Mouse (Mus musculus) heart, postnatal 0 days (tissue): ENCODE results near the gene Ropn1l. TPM values are rescaled to one million over a fixed set of nuclear protein-coding genes. Genes with fewer than 3 reads are reported as not detected.

Experiments
- ATAC-seq: fragments of 200-750 bp; cut with Nextera tagmentation; 2 replicates; pipeline ENCODE4 v1.8.0; 2017; ENCODE audit warnings: low read depth, moderate number of reproducible peaks, moderate library complexity; ENCODE audit not compliant: insufficient read depth
- DNase-seq: peaks from one replicate; pipeline ENCODE4 v3.0.0-alpha.2; 2016; ENCODE audit warnings: low spot score
- H3K27ac ChIP-seq: fragments of 300-500 bp; sonication (generic); 2 replicates; pipeline ENCODE4 v1.5.1; 2014; ENCODE audit warnings: low read depth, mild to moderate bottlenecking
- H3K27me3 ChIP-seq: fragments of 300-500 bp; sonication (generic); 2 replicates; pipeline ENCODE4 v1.6.1; 2014; ENCODE audit warnings: low read length, mixed read lengths; ENCODE audit not compliant: control insufficient read depth, insufficient read depth
- H3K36me3 ChIP-seq: fragments of 300-500 bp; sonication (generic); replicated peaks from 2 replicates; pipeline ENCODE4 v1.6.1; 2014; ENCODE audit warnings: low read length, mixed read lengths; ENCODE audit not compliant: control insufficient read depth, insufficient read depth
- H3K4me1 ChIP-seq: fragments of 300-500 bp; sonication (generic); 2 replicates; pipeline ENCODE4 v1.6.1; 2014; ENCODE audit warnings: antibody characterized with exemption; ENCODE audit not compliant: control insufficient read depth, insufficient read depth
- H3K4me2 ChIP-seq: fragments of 300-500 bp; sonication (generic); 2 replicates; pipeline ENCODE4 v1.6.1; 2014; ENCODE audit warnings: low read depth, mild to moderate bottlenecking, low read length, moderate library complexity
- H3K4me3 ChIP-seq: fragments of 300-500 bp; sonication (generic); 2 replicates; pipeline ENCODE4 v1.5.1; 2014; ENCODE audit warnings: low read depth, low read length
- H3K9ac ChIP-seq: fragments of 300-500 bp; sonication (generic); replicated peaks from 2 replicates; pipeline ENCODE4 v1.6.1; 2014; ENCODE audit warnings: low read depth, low read length, mixed read lengths
- H3K9me3 ChIP-seq: fragments of 300-500 bp; sonication (generic); replicated peaks from 2 replicates; pipeline ENCODE4 v1.6.1; 2016; ENCODE audit warnings: low read length; ENCODE audit not compliant: control insufficient read depth
- CTCF ChIP-seq: IDR thresholded peaks from 2 replicates; pipeline ENCODE4 v1.5.1; 2016; ENCODE audit warnings: antibody characterized with exemption, control low read depth, low read depth
- EP300 ChIP-seq: IDR thresholded peaks from 2 replicates; pipeline ENCODE4 v1.6.1; 2016; ENCODE audit warnings: antibody characterized with exemption, low read depth
- WGBS: fragments of 180-500 bp; shearing (Covaris S2); extraction: QIAGEN DNeasy Blood & Tissue Kit; methylation state at CpG from one replicate; pipeline ENCODE4 v1.1.7; 2014; 5-methylcytosine and 5-hydroxymethylcytosine counted together
- polyA plus RNA-seq: library from polyadenylated mRNA; unstranded; fragments of >200 nt; fragmentation: Nextera tagmentation; extraction: Ambion mirVana; gene quantifications from 2 replicates; pipeline ENCODE4 v1.2.1, GENCODE M21; 2015
- total RNA-seq: library from RNA; depleted of rRNA; stranded (reverse); fragments of >200 nt; gene quantifications from 2 replicates; pipeline ENCODE4 v1.2.3, GENCODE M21; 2014; ENCODE audit warnings: low replicate concordance

The Ropn1l gene
- total and polyA plus RNA-seq, 2 experiments from 2014 or later, result 2.4 to 3.5 TPM

DNA sequence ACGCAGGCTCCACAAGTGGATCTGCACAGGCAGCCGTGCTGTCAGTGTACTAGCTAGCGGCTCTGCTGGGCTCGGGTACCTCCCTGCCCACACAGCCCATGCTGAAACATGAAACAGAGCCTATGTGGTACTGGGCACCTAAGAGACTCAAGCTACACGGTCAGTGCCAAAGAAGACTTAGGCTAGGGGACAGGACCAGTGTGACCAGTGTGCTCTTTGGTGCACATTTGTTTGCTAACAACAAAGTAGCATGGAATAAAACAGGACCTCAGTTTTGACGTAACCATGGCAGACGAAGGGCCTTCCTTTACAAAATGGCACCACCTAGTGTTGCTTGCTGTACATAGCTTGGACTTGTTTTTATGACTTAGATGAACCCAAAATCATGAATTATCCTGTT lies 6.4 kb downstream of the Ropn1l start:
- TF ChIP-seq EP300 (no peak), CTCF (peak; percentile 85)
- H3K9ac ChIP-seq, result no peak overlapping the region
- H3K4me3 ChIP-seq, result no peak overlapping the region
- DNase-seq (peak; percentile 74), ATAC-seq (peak; percentile 49)
- H3K4me2 ChIP-seq, result no peak overlapping the region
- H3K36me3 ChIP-seq, result no peaks in the 10 kb centered on the region
- H3K9me3 ChIP-seq, result no peaks in the 10 kb centered on the region
- no peaks in the 10 kb centered on the region for H3K27me3 ChIP-seq
- H3K4me1 ChIP-seq, result no peaks in the 10 kb centered on the region
- H3K27ac ChIP-seq, result no peak overlapping the region
- 39% methylated on average over 7 of the region's 7 CpGs for WGBS

GRCm38 (mm10) chr15:31442698-31443097 lies 10.8 kb downstream of the Ropn1l start:
- TF ChIP-seq EP300 (no peak), CTCF (no peak)

GRCm38 (mm10) chr15:31441996-31442395 lies 11.5 kb downstream of the Ropn1l start:
- H3K4me1 ChIP-seq, result no peaks in the 10 kb centered on the region
- H3K4me3 ChIP-seq, result no peak overlapping the region
- no peaks in the 10 kb centered on the region for H3K27me3 ChIP-seq
- H3K27ac ChIP-seq, result no peak overlapping the region
- no peak overlapping the region for H3K9ac ChIP-seq
- no peaks in the 10 kb centered on the region for H3K9me3 ChIP-seq
- H3K4me2 ChIP-seq, result no peak overlapping the region
- DNase-seq (no peak), ATAC-seq (no peak)
- H3K36me3 ChIP-seq, result no peaks in the 10 kb centered on the region
- WGBS, result 56% methylated on average over 6 of the region's 6 CpGs
- TF ChIP-seq EP300, result no peak
- TF ChIP-seq CTCF, result no peak

More at GRCm38 (mm10) chr15:31442698-31443097, 10.8 kb downstream of the Ropn1l start:
- no peaks in the 10 kb centered on the region for H3K4me1 ChIP-seq
- 67% methylated on average over 4 of the region's 4 CpGs for WGBS
- no peaks in the 10 kb centered on the region for H3K9me3 ChIP-seq
- H3K27me3 ChIP-seq, result no peaks in the 10 kb centered on the region
- H3K4me2 ChIP-seq, result no peak overlapping the region
- no peak overlapping the region for H3K9ac ChIP-seq
- ATAC-seq (no peak), DNase-seq (no peak)
- no peak overlapping the region for H3K27ac ChIP-seq
- H3K36me3 ChIP-seq, result no peaks in the 10 kb centered on the region
- H3K4me3 ChIP-seq, result no peak overlapping the region

DNA sequence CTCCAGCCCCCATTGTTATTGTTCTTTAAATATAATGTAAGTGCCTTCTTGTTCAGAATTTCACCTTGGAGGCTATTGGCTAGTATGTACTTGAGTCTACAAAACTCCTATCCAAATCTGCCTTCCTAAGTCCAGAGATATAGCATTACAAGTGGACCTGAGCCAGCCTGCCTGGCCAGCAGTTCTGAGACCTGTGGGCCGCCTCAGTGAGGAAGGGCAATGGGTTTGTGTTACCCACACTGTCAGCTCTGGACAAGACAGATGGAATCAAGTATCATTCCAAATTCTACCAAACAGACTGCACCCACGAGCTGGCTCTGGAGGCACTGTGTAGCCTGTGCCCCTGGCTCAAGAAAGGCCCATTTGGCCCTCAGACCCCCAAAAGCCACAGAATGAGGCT lies 16.7 kb downstream of the Ropn1l start:
- Histone ChIP-seq H3K4me1 (no peaks in the 10 kb centered on the region), H3K27me3 (no peaks in the 10 kb centered on the region), H3K9me3 (no peaks in the 10 kb centered on the region), H3K27ac (no peak overlapping the region), H3K9ac (no peak overlapping the region), H3K36me3 (no peaks in the 10 kb centered on the region), H3K4me3 (no peak overlapping the region), H3K4me2 (no peak overlapping the region)
- WGBS, result 73% methylated on average over 2 of the region's 2 CpGs
- ATAC-seq (no peak), DNase-seq (no peak)
- TF ChIP-seq EP300 (no peak), CTCF (no peak)

DNA sequence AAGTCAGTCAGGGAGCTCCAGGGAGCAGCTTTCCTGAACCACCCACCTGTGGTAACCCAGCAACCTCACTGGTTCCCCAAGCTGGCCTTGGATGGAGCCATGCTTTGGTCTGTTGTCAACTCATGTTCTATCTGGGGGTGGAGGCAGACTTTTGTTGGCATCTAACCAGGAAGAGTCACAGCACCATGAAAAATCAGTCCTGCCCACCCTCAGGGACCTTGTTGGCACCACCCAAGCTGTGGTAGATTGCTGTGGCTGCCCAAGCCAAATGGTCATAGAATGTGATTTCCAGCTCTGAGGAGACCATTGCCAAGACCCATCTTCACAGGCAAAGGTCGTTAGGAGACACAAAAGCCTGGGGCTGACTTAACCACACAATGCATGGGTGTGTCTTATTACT lies 17.5 kb downstream of the Ropn1l start:
- Histone ChIP-seq H3K27me3 (no peaks in the 10 kb centered on the region), H3K4me3 (no peak overlapping the region), H3K9me3 (no peaks in the 10 kb centered on the region), H3K36me3 (no peaks in the 10 kb centered on the region), H3K9ac (no peak overlapping the region), H3K27ac (no peak overlapping the region), H3K4me2 (no peak overlapping the region), H3K4me1 (no peaks in the 10 kb centered on the region)
- TF ChIP-seq EP300 (no peak), CTCF (no peak)
- no peak for DNase-seq
- ATAC-seq, result no peak
- WGBS, result 36% methylated on average over 1 of the region's 1 CpGs

- no peak for TF ChIP-seq CTCF
- H3K27ac ChIP-seq, result no peak overlapping the region
- DNase-seq (no peak), ATAC-seq (no peak)
- H3K4me2 ChIP-seq, result no peak overlapping the region
- no peaks in the 10 kb centered on the region for H3K36me3 ChIP-seq
- H3K27me3 ChIP-seq, result no peaks in the 10 kb centered on the region
- H3K4me1 ChIP-seq, result no peaks in the 10 kb centered on the region
- H3K9me3 ChIP-seq, result no peaks in the 10 kb centered on the region
- WGBS, result 66% methylated on average over 7 of the region's 7 CpGs
- no peak overlapping the region for H3K4me3 ChIP-seq
- H3K9ac ChIP-seq, result no peak overlapping the region
These were observed 19.8 kb downstream of the Ropn1l start for GRCm38 (mm10) chr15:31433768-31434167.
